Mouse (Mus musculus) spleen, adult 18-20 months (tissue): Measurements from ENCODE around the gene Apobec2.

Experiments
- DNase-seq, 2 experiments: peaks; one replicate each; pipeline ENCODE4 v3.0.0; 2022; ENCODE audit warnings: mixed read lengths in 2 of 2

Gene Apobec2

DNA sequence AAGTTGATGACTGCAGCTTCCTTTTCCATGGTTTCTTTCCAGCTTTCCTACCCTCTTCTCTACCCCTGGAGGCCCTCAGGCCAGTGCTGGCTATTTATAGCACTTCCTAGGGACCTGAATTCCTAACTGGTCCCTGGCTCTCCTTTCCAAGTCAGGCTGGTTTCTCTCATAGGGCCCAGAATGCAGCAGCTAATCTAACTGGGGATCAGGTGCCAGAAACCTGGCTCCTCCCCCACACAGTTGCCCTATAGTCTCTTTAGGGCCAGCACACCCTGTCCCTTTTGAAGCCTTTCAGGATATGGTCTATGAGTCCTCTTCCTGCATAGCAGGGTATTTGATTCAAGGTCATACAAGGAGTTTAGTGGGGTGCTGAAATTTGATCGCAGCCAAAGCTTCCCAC, 3.8 kb upstream of the Apobec2 start:
- no peak for DNase-seq

DNA sequence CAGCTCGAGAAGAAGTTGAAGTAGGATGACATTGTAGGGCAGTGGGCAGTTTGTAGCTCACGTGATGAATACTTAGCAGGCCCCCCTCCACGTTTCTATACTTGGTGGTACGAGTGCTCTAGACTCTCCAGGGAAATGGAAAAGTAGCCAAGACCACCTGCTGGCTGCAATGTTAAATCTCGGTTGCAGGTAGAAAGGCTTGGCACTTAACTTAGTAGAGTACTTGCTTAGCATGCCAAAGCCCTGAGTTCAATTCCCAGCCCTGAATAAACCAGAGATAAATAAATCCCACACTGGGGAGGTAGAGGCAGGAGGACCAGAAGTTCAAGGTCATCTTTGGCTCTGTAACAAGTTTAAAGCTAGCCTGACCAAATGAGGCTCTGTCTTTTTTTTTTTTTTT, 1.7 kb upstream of the Apobec2 start:
- DNase-seq, result no peak

DNA sequence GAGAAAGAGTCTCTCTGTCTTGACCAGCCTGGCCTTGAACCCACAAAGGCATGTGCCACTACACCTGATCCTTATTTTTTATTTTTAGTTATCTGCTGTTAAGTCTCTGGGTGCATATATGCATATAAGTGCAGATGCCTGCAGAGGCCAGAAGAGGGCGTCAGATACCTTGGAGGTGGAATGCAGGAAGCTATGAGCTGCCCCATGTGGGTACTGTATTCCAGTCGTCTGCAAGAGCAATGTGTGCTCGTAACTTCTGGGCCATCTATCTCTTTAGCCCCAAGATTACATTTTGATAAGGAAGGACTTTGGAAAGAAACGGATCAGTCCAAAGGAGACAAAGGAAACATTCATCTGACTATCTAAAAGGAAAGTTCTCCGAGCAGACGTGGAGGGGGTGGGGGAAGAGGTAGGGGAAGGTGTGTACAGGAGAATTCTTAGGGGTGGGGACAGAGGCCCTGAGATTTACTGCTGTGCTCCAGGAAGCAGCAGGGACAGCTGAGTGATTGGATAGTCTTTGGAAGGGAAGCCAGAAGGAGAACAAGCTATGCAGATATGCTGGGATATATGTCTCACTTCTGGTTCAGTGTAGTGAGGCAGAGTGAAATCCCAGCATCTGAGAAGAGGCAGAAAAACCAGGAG, 1.1 kb upstream of the Apobec2 start:
- DNase-seq, result no peak

DNA sequence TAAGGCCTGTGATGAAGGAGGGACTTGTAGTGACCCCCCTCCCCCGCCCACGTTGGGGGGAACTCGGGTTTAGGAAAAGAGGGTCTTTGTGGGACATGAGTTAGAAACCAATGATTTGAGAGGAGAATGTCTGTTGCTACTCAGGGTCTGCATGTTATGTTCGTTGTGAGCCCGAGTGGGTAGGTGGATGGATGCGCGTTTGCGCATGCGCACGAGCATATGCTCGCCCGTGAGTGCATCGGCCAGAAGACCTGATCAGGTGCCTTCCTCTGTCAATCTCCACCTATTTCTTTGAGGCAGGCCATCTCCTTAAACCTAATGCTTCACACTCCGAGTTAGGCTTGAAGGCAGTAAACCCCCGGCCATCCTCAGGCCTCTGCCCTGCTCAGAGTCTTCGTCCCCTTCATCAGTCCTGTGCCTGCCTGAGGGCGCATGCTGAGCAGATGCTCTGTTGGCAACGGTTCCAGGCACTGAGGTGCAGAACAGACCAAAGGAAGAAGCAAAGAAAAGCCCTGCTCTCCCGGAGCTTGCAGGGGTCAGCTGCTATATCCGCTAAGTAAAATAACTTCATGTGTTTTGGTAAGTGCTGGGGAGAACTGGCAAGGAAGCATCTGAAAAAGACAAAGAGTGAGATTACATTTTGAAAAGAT, 401 bp upstream of the Apobec2 start:
- DNase-seq, result no peak

DNA sequence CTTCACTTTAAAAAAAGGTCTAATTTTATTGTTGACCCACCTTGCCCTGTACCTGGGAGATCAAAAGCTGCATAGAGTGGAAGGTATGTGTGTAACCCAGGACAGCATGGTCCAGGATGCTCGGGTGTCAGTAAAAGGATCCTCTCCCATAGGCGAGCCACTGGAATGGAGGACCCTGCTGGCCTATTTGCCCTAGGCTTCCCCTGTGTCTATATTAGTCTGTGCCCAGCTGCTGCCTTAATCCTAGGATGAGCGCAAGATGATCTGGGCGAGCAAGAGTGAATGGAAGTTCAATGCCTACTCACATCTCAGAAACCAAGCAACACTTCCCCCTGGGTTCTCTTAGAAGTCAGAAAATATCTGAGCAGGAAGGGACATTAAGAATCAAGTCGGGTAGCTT, 1.7 kb downstream of the Apobec2 start:
- DNase-seq, result no peak

DNA sequence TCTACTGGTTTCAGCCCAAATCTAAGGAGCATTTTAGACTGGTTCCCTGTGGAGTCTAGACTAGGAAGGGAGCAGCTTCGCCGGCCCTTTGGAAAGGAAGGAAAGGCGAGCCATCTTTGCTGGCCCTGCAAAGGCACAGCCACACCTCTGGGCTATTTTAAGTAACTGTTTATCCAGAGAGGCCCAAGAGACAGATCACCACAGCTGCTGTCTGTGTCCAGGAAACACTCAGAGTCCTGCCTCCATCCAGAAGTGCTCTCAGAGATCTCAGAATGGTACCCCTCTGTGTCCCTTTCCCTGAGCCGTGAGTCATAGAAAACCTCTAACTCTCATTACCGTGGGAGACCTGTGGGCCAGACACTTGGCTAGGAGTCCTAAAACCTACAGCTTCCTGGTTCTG, 2.3 kb downstream of the Apobec2 start:
- no peak for DNase-seq

DNA sequence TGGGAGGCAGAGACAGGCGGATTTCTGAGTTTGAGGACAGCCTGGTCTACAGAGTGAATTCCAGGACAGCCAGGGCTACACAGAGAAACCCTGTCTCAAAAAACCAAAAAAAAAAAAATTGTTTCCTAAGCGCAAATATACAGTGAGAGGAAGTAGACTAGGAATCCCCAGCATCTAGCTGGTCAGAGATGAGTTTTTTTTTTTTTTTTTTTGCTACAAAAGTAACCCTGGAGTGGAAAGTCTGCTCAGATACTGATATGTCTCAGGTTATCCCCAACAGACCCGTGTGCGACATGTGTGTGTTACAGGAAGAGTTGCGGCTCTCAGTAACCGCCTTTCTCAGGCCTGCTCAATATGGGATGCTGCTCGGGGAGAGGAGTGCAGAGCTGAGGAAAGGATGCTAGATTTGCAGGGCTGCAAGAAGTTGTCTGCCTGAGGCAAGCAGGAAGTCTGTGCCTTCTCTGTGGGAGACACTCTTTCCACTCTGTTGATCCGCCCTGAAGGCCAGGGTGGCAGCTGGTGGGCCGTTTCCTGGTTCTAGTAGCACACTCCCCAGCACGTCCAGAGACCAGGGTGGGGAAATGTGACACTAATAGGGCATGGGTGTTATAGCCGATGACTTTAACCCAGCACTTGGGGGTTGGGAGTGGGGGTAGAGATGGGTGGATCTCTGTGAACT, 4.7 kb downstream of the Apobec2 start:
- DNase-seq, result peak; percentile 55 to 56

DNA sequence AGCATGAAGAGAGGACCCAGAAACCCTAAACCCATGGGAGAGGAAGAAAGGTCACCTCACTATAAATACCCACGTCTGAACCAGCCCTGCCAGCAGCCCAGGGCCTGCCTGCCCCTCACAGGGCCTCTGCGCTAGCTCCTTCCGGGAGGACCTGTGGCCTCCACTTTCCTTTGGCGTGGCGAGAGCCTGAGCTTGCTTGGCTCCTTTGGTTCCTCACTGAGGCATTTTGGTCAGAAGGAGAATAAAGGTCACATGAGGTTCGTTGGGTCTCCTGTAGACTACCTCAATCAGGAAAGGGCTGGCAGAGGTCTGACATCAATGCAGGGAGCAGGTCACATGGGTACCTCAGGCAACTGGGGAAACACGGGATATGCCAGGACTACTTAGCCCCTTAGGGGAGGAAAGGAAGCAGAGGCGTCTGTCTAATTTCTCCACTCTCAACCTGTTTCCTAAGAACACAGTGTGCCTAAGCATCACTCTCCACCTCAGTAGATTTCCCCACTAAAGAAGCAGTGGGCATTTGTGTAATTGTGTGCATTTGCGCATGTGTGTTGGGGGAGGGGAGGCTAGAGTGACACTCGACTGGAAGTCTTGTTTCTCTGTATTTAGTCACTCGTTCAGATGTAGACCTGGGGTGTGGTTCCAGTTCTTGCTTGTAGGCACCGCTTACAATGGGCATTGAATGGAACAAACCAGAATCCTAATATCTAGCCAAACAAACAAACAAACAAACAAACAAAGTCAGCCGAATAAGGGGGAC, 5.6 kb downstream of the Apobec2 start:
- DNase-seq, result peak in 1 of 2 experiments; percentile 36

DNA sequence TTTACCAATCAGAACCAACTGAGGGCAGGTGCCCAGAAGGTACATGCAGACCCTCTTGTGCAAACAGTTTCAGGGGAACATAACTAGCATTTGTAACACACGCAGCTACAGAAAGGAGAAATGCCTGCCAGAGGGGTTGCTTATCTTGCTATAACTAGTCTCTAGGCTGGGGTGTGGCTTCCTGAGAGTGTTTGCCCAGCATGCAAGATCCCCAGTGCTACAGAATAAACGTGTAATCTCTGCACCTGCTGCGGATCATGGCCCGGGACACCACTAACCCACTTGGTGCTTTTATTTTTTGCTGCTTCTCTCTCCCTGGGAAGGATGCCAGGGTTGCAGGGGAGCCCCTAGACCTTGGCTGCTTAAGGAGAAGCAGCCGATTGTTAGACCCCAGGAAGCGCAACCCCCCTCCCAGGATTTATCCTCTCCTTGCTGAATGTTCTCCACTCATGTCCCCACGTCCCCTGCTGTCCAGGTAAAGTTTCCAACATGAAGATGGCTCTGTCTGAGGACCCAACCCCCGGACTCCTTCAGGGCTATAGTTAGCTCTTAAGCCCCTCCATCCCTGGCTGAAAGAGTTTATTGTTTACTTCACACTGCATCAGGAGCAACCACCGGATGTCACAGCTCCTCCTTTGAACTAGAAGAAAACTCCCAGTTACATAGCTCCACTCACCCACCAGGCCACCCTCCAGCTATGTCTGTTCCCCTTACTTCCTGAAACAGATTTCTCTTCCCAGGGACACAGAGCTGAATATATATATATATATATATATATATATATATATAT, 6.7 kb downstream of the Apobec2 start:
- DNase-seq, result peak; percentile 29 to 44

DNA sequence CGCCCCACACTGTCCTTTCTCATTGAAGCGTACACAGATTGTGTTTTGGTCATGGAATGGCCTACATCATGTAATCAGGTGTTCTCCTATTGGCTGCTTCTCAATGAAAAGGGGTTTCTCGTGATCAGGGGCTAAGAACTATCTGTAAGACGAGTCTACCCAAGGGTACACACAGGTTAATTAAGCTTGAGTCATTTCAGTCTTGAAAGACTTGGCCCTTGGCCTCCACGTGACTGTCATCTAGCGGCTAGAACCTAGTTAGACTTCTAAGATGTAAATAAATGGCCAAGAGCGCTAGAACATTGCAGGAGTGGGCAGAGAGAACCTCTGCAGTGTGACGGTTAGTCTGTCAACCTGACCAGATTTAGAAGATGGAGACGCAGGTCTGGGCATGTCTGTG, 8.5 kb downstream of the Apobec2 start:
- DNase-seq, result no peak

DNA sequence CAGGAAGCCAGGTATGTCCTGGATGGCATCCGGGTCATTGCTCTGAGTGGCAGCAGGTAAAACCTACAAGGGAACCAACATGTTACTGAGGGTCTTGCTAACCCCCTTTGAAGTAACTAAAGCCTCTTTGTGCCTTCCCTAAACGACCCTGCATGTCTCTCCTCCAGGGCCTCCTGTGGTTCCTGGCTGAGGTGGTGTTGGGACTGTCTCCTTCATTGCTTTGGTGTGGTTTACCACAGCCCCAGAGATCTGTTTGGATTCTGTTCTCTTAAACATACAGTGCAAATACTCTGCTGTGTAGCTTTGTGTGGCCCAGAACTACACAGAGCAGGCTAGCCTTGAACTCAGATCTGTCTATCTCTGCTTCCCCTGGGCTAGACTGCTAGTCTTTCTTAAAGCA, 13.2 kb downstream of the Apobec2 start:
- no peak for DNase-seq

DNA sequence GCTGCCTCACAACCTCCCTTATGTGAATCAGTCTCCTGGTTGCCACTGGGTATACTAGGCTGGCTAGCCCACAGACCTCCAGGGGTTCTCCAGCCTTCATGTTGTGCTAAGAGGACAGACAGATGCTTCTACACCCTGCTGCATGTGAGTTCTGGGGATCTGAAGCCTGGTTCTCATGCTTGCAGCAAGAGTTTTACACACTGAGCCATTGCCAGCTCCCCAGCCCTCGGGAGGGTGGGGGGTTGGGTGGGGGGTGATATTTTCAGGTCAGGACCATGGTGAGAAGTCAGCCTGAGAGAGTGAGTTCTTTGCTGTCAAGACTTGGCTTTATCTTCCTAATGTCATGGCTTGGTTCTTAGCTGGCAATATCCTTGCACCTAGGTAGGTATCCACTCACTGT, 13.9 kb downstream of the Apobec2 start:
- no peak for DNase-seq

DNA sequence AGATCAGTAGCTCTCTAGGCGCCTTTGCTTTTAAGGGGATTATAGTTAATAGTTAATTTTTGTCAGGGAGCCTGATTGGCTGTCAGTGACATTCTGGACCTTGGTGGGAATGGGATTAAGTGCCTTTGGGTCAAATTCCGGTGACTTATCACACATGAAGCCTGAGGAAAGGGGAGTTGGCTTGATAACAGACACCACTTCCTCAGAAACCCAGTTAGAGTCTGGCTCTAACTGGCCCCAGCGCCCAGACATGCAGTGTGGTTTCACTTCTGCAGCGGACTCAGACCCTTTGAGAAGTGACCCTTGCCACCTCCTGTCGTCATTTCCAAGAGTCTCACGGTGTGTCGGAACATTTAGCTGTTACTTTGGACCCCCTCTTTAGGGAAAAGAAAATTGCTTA, 14.6 kb downstream of the Apobec2 start:
- DNase-seq, result no peak

DNA sequence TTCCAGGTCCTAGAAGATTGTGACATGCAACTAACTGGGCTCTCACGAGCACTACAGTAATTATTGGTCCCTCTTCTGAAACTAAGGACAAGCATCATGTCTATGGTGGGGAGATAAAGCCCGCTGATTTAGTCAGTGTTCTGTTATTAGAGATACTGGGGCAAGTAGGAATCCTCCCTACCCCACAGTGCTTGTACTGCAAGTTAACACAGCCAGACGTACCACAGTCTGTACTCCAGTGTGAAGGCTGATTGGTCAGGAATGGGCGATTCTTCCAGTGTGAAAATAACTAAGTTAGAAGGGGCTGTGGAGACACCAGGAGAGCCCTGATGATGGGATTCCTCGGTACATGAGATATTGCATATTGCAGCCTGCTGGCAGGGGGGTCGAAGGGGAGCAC, 15.2 kb downstream of the Apobec2 start:
- DNase-seq, result no peak

DNA sequence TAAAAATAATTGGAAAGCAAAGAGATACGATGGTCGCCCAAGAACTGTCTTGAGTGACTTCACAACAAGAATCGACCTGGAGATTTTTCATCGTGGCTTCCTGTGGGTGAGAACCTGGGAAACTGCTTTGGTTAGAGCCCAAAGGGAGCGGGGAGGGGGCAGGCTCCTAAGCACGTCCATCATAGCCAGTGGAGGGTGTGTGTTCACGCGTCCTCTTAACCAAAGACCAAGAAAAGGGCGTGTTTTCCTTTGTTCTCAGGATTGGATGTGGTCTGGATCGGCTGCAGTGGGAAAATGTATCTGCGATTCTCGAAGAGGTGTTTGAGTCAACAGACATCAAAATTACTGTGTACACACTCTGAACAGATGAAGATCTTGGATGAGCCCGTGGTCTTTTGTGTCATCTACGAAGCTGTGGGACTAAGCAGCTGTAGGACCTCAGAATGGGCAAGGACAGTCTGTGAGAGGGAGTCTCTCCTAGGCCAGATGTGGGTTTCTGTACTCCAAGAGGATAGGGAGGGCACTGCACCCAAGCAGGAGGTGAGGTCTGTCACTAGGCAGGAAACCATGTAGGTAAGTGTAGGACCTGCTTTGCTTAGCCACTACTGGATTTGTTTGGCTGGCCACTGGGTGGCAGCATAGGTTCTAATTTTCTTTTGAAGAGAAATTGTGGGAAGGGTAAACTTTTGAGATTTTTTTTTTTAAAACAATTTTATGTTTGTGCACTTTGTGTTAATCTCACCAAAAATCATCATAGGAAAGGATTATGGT, 16.1 kb downstream of the Apobec2 start:
- DNase-seq, result peak; percentile 50 to 74

DNA sequence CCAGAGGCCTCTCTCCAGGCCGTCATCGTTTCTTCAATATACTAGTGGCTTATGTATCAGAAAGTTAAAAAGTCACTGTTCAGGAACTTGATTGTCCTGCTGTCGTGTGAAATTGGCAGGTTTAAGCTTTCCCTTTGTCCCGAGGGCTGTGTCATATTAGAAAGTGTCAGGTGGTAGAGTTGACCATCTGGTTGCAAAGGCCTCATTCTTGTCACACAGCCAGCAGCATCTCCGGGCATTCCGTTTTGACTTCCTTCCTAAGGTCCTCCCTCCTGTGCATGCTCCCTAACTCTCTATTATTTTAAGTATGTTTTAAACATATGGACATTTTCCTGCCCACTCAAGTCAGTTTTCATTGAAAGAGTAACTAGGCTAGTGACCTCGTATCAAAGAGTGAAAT, 16.7 kb downstream of the Apobec2 start:
- DNase-seq, result no peak

DNA sequence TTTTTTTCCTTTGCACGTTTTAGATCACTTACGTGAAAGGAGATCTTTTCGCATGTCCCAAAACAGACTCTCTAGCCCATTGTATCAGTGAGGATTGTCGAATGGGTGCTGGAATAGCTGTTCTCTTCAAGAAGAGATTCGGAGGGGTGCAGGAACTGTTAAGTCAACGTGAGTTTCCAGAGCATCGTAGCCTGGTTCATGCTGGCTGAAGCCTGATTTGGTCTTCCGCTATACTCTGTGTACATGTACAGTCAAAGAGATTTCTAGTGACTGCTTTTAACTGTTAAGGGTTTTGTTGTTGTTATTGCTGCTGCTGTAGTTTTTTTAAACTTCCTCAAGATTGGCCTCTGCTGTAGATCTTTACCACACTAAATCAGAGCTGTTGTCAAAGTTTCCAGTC, 21.5 kb downstream of the Apobec2 start:
- DNase-seq, result no peak

DNA sequence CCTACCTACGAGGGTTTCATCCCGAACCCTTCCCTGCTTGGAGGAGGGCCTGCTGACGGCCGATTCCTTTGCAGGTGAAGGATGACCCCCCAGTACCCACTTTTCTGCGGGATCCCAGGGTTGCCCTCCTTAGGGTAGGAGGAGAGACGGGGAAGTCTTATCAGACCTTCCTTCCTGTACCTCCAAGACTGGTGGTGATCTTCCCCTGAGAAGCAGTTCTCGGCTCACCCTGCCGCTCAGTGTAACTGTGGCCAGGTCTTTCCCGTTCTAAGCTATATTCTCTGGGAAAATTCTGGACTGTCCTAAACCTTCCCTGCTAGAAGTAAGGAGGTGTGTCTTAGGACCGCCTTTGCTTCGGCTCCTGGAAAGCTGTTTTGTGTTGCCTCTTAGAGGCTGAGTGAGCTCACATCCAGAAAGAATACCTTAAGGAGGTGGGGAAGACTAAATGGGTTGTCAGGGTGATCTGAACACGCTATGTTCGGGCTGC, 22.4 kb downstream of the Apobec2 start:
- no peak for DNase-seq

DNA sequence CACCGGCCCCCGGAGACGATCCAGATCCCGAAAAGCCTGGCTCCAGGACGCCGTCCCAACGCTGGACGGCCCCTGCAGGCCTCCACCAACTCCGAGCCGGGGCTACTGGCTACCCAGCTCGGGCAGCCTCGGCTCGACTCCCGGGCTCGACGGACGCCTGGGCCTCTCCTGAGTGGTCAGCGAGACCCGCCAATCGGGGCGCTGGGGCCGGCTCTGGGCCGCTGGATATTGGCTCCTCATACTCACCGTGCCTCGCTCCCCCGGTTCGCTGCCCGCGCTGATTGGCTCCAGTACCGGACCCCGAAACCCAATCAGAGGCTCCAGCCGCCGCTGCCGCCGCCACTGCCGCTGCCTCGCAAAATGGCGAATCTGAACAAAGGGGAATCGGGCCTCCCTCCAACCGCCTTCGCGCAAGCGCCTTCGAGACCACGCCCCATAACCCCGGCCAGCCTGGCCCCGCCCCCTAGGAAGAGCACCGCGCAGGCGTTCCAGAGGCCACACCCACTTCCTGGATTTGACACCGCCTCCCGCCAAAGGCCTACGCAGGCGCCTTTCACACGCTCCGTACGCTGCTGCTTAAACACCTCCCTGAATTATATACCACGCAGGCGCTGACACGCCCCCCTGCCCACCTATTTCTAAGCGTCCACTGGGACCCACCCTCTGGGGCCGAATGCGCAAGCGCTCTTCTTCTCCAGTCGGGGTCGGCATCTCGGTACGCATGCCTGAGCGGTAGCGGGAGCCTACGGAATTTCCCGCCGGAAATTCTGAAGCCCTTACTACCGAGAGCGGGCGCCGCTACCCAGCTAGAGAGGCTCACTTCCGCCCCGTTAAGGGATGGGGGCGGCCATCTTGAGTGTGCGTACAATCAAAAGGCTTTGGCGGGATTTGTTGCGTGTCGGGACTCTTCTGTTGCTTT, 23.1 kb downstream of the Apobec2 start, which contains the start of the genes Nfya and Oard1:
Nfya (minus strand) TSS at position 527 of the 919 bp plus-strand sequence.
Oard1 (plus strand) TSS at position 635 of the 919 bp plus-strand sequence.
- DNase-seq, result peak; percentile 100

DNA sequence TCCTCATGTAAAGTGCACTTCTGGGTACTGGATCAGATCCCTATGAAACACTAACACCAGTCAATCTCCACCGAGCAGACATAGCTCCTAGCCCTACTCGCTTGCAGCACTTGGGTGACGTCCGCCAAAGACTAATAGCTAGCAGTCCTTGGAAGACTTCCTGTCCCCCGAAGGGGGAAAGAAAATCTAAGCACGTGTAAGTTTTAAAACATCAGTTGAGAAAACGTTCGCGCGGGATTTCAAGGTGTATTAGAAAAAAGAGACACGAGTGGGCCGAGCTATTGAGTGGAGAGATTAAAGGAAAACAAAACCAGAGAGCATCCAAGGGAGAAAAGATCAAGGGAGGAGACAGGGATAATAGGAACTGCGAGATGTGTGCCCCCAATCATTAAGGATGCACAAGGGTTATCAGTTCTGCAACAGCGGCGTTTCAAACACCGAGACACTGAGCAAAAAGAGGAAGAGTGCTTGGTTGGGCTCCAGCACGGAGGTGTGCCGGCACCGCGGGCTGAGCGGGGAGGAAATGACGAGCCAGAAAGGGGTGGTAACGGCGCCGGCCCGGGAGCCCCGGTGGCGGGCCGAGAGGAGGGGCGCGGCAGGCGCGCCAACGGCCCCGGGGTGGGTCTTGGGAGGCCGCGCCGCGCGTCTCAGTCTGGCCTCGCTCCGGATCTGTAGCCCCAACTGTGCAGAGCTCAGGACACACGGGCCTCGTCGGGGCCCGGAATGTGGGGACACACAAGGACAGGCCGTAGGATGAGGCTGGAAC, 24.0 kb downstream of the Apobec2 start:
- DNase-seq, result peak; percentile 79 to 81
